Mouse (Mus musculus) R1 (cell line): ENCODE data around the gene Senp7.
"Not testable (repeated sequence)": the region's sequence is repeated elsewhere in the genome, so short reads cannot be mapped to it uniquely, and the experiment has no call there.

Experiments used
- DNase-seq: peaks from one replicate; pipeline ENCODE4 v3.0.0-alpha.2; 2018; ENCODE audit warnings: low read depth, low spot score

Gene Senp7

DNA sequence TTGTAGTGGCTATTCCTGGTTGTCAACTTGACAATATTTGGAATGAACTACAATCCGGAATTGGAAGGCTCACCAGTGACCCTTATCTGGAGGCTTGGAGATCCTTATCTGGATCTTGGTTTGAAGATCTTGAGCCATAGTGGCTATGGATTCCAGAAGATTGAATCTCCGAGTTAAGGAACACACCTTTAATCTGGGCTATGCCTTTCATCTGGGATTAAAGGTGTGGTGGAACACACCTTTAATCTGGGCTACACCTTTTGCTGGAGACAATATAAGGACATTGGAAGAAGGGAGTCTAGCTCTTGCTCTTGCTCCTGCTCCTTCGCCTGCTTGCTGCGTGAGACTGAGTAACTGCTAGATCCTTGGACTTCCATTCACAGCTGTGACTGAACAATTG, at the start of gene Senp7:
Senp7 (plus strand) TSS at position 301 of the 400 bp plus-strand sequence.
- not testable (repeated sequence) for DNase-seq

DNA sequence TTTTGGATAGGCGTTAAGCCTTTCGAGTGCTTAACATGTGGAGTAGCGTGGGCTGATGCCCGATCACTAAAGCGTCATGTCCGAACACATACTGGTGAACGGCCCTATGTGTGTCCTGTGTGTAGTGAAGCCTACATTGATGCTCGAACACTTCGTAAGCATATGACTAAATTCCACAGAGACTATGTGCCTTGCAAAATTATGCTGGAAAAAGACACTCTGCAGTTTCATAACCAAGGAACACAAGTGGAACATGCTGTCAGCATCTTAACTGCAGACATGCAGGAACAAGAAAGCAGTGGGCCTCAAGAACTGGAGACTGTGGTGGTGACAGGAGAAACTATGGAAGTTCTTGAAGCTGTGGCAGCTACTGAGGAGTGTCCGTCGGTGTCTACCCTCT, 41.3 kb upstream of the Senp7 start:
- DNase-seq = no peak

DNA sequence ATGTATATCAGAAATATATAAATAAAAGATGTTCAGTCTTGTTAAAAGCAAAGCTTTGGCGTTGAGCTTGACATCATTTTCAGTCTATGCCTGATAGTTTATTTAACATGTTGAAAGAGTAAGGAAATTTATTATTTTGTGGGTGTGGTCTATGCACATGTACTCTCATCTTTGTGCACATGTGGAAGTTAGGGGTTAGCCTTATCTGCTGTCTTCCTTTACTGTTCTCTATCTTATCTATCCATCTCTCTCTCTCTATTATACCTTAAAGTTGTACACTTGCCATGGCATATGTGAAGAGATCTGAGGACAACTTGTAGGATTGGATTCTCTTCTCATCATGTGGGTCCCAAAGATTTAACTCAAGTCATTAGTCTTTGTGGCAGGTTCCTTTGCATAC, 39.3 kb upstream of the Senp7 start:
- no peak for DNase-seq

DNA sequence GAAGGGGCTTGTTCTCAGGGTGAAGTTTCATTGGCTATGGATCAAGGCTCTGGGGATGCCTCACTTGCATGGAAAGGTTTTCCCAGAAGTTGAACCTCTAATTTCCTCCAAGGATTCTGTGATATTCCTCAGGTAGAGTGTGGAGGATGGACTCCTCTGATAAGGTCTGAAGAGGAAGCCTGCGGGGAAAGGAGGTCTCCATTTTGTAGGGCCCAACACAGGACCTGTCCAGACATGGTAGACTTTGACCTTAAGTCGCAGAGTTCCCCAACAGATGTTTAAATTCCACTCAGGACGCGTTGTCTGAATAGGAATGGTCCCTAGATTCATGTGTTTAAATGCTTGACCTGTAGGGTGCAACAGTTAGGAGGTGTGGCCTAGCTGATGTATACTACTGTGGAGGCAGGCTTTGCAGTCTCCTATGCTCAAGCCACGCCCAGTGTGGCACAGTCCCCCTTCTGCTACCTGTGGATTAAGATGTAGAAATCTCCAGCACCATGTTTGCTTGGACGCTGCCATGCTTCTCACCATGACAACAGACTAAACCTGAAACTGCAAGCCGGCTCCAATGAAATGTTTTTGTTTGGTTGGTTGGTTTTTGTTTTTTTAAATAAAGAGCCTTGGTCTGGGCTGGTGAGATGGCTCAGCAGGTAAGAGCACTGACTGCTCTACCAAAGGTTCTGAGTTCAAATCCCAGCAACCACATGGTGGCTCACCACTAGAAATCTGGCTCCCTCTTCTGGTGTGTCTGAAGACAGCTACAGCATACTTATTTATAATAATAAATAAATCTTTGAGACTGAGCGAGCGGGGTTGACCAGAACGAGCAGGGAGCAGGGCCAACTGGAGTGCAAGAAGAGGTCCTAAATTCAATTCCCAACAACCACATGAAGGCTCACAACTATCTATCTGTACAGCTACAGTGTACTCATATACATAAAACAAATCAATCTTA, 35.1 kb upstream of the Senp7 start:
- peak; percentile 84 for DNase-seq

DNA sequence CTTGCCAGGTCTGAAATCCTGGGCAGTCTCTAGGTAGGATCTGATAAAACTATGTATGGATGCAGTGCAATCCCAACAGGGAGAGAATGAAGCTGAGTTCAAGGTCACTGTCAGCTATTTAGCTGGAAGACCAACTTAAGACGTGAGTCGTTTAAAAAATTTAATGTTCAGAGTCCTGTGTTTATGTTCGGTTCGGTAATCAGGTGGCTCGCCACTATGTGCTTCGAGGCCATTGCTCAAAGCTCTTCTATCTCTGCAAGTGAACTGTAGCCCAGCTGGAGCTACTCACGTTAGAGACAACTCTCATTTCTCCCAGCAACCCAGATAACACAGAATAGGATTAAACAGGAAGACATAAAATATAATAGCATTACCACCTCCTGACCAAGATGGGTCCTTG, 34.1 kb upstream of the Senp7 start:
- peak; percentile 10 for DNase-seq

DNA sequence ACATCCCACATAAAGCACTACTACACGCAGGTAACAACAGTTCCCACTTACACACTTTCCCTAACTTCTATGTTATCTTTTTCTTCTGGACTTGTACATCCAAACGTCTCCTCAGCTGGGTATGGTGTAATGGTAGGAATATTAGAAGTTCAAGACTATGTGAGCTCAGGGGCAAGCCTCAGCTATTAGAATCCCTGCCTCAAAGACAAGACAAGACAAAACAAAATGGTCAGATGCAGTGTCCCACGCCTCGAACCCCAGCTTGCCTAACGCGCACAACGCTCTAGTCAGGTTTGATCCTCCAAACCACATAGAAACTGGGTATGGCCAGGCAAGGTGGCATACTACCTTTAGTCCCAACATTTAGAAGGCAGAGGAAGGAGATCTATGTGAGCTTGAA, 28.5 kb upstream of the Senp7 start:
- DNase-seq = no peak

DNA sequence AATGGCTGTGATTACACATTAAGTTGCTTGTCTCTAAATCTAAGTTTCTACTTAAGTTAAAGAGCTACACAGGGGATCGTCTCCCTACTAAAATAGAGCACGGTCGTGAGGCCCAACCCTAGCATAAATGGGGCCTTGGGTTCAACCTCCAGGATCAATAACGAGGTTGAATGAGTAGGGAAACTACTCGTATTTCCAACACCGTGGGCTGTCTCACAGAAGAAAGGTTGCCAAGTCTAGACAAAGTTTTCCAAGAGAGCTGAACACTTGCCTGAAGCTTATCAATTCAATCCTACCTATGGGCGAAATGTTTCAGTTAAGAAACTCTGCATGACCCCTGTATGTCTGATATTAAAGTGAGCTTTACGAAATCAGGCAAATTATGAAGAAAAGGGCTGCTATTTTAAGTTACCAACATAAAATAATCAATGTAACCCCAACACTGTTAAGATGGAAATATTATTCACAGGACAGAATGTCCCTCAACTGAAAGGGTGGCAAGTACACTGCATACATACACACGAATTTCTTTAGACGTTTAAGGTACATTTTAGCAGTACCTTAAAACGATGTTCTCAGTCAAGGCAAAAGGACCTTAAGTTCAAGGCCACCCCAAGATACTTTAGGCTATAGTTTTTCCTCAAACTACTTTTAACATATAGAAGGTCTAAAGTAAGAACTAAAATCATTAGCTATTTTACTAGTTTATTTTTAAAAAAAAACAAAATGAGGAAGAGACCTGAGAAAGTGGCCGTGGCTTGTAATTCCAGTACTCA, 20.1 kb upstream of the Senp7 start:
- no peak for DNase-seq

DNA sequence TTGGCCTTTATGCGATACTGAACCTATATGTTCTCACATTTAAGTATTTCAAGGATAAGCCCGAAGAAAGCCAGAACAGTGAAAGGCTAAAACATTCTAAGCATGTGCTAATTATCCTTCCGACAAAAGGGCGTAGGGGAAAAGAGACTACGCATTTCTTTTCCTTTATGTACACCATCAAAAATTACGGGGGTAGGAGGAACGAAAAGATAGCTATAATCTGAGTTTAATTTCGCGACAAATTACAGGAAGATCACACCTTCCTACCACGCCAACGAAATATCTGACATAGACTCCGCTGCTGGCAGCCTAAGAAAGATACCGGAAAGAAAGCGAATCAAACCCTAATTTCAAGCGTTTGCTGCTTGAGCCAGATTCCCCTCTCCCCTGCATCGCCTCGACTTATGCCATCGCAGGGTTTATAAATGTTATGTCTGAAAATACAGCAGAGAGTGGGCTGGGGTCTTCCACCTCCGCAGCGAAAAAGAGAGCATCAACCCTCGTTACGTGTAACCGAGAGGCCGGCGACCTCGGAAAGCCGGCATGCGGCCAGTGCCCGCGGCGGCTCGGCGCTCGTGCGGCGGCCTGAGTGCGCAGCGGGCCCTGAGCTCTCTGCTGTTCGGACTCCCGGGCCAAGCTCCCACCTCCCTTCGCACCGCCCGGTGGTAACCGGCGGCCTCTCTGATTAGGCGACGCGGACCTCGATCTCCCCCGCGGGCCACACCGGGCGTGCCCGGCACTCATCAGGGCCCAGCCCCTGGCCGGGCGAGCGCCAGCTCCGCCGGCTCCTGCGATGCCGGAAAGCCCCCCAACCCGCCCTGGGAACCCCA, 19.2 kb upstream of the Senp7 start:
- peak; percentile 50 for DNase-seq

DNA sequence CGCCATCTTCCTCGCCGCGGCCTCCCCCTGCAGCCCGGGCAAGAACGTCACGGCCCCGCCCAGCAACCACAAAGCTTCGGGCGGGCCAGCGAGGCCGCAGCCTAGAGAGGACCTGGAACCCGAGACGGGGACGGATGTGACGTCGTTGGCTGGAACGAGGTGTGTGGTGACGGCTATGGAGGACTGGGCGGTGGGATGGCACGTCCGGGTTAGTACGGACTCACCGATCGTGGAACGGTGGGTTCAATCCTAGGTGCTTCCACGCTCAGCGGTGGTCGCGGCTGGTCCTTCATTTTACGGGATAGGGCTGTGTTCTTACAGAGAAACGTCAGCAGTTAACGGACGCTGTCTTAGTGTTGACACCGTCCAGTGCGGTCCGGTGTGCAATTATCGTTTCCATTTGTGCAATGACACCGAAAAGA, 18.5 kb upstream of the Senp7 start, which contains the start of gene Pcnp:
Pcnp (minus strand) TSS at position 79 of the 422 bp plus-strand sequence.
- peak; percentile 98 for DNase-seq

DNA sequence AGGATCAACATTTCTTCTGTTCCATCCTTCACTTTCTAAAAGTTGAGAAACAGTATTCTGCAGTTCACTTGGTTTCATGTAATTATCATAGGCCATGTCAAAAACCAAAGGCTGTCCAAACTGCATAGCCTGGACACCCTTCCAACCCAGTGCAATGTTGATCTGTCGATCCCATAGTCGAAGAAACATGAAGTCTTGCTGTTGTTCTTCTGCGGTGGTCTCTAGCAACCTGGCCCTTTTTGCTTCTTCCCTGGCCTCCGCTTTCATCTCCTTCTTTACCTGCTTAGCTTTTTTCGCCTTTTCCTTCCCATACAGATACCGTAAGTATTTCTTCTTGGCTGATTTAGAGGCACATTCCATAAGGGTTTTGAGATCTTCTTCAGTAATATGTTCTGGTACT, 13.6 kb upstream of the Senp7 start:
- no peak for DNase-seq

DNA sequence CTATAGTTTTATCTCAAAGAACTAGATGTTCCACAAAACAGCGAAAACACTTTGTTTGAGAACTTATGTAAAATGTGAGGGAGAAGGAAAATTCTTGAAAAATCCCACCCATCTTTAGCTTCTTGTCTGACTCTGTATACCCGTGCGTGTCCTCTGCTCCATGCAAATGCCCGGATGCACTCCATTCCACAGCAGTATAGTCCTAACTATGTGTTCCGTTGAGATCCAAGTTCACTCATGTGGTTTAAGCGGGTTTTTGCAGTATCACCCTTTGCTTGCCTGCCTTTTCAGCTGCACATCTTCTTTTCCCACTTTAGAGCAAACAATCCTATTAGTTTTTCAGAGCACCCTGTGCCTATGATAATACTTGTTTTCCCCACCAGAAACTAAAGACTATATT, 11.6 kb upstream of the Senp7 start:
- DNase-seq = peak; percentile 54

DNA sequence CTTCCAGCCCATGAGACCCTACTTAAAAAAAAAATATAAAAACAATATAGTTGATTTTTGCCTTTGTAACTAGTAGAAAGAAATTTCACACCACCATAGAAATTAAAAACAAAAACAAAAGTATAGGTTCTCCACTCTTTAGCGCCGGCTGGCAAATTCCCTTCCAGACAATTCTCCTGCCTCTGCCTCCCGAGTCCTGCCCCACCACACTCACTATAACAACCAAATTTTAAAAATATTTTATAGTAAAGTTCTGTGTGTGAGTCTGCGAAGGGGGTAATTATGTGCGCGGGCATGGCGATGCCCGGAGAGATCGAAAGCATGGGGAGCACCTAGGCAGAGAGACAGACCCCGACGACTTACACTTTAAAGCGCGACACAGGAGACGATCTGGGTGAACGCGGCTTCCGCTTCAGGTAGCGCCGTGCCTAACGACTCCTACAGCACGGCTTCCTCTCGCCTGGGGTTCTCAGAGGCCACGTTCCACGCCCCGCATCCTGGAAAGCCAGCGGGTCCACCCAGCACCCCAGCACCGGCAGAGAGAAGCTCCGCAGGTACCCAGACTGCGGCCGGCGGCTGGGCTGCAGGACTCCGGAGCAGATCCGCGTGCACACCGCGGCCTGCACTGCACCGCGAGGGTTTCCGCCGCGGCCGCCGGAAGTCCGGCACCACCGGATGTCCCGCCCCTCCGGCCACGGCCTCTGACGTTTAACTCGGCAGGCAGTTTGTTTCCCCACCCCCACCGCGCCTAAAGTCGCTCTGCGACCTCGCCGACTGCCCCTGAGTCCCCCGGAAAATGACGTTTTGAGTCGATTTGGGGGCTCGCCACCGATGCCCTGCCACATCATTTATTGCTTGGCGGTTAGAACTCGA, 10.8 kb upstream of the Senp7 start, which contains the start of gene Trmt10c:
Trmt10c (minus strand) TSS at position 682 of the 873 bp plus-strand sequence.
- DNase-seq = peak; percentile 94

DNA sequence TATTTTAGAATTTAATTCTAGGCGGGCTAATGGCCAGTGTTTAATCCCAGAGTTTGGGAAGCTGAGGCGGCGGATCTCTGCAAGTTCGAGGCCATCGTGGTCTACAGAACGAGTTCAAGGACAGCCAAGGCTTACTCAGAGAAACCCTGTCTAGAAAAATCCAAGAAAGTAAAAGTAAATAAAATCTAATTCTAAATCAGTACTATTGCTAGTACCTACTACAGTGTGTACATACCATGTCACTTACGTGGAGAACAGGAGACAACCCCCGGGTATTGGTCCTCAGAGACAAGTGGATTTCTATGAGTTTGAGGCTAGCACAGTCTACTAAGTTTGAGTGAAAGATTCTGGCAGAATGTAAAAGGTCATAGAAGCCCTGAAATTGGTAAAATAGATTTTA, 10.0 kb upstream of the Senp7 start:
- DNase-seq = no peak

DNA sequence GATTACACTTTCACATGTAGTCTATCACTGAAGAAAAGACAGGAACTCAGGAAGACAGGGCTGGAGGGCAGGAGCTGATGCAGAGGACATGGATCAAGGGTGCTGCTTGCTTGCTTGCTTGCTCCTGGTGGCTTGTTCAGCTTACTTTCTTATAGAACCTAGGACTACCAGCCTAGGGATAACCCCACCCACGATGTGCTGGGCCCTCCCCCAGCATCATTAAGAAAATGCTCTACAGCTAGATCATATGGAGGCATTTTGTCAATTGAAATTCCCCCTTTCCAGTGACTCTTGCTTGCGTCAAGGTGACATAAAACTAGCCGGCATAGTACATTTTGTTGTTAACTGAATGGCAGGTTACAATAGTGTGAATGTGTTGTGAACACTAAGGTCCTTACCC, 7.8 kb downstream of the Senp7 start:
- no peak for DNase-seq

DNA sequence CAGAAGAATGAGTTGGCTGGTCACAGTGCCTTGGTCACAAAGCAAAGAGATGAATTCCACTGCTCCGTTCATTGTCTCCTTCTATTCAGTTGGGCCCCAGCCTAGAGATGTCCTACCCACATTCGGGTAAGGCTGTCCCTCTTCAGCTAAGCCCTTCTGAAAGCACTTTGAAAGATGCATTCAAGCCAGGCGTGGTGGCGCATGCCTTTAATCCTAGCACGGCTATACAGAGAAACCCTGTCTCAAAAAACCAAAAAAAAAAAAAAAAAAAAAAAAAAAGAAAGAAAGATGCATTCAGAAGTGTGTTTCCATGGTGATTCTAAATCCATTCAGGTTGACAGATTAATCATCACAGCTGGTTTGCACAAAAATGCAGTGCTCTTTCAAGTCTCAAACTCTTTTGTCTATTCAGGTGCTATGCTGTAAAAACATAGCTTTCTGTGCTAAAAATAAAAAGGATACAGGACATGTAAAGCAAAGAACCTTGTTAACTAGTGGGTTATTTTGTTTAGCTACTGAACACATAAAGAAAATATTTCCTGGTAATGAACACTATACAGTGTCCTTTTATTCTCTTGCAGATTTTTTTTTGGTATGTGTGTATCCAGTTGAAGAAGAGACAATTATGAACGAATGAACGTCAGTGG, 8.9 kb downstream of the Senp7 start:
- no peak for DNase-seq

DNA sequence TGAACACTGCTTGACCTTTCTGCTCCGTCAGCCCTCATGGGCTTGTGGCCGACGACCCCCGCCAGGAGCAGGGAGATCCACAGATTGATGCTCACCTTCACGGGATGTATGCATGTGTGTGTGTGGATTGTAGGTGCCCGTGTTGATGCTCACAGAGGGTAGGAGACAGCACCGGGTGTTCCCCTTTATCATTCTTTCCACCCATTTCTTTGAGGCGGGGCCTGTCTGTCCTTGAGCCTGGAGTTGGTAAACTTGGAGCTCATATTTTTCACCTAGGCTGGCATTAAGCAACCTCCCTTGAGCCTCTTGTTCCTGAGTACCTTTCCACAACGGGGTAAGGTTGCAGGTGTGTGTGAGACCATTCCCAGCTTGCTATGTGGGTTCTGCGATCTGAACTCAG, 10.0 kb downstream of the Senp7 start:
- DNase-seq = no peak

DNA sequence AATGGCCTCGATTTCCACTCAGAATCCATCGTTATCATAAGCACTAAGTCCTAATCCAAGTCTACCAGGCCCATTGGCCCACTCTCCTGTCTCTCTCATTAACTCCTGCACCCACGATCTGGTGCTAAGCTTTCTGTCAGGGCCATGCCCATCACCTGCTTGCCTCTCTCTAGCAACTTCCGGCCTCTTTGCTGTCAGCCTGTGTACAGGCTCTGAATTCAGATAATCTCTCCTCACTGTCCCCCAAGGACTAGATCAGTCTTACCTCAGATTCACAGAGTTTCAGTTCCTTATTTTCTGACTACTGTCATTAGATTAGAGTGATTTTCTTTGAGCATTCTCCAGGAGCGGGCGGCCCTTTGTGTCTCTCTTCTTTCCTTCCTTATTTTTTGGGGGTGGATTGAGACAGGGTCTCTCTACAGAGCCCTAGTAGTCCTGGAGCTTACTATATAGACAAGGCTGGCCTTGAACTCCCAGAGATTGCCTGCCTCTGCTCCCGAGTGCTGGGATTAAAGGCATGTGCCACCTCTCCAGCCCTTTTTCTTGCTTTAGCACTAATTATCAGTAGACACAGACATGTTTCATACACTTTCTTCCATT, 14.0 kb downstream of the Senp7 start:
- no peak for DNase-seq

DNA sequence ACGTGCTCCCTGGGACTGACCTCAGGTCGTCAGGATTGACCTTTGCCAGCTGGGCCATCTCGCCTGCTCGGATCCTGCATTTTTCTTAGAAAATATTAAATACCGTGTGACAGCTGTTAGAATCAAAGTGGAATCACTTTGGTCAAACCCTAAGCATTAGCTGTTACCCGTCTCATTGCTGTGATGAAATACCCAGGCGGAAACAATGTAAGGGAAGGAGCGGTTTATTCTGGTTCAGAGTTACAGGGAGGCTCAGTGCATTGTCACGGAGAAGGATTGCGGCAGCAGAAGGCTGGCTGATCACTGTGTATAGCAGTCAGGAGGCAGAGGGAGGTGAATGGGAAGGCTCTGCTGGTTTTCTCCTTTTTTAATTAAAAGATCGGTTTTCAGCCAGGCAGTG, 14.8 kb downstream of the Senp7 start:
- no peak for DNase-seq

DNA sequence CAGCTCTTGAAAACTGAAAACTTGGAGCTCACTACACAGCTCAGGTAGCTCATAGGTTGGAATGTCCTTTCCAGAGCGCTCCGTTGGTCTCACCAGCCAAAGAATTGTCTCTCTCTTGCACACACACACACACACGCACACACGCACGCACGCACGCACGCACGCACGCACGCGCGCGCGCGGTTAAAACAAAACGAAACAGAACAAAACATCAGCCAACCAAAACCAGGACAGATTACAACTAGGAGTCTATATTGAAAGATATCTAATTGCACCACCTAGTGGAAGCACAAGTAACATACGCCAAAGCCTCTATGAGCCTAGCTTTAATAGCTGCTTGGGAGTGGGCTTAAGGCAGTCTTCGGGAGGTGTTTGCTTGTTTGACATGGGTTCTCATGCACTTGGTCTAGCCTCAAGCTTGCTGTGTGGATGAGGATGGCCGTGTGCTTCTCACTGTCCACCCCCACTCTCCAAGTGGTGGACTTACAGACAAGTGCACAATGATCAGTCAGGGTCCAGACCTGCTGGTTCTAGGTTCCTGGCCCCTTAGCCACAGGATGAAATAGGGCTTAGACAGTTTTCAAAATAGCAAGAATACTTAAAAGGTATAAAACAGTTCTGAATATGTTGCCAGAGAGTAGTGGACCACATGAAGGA, 16.3 kb downstream of the Senp7 start:
- peak; percentile 88 for DNase-seq
